ENCODE assay signal across 8 mouse cellular contexts in genomic region chr1:36069291-36069771, GRCm38 (mm10). TPM values are rescaled to one million over a fixed set of nuclear protein-coding genes. Genes with fewer than 3 reads are reported as not detected.
DNase-seq lines count a peak whose midpoint lies in the region; ATAC-seq and TF ChIP-seq lines count a peak whose summit lies in the region.

No protein-coding gene starts in this region.

- DNase-seq in heart, adult 18-20 months, result no peak
- no peak for DNase-seq in forebrain, postnatal 0 days
- peak; percentile 65 for DNase-seq in kidney, postnatal 10 days
- DNase-seq in thymus, postnatal 0 days (ENCODE audit: low spot score), result peak; percentile 79
- DNase-seq in gastrocnemius, postnatal 14 days, result no peak

- H3K4me3 ChIP-seq in heart, embryonic 12.5 days, result peak overlapping the region; percentile 71
- peak overlapping the region; percentile 91 for H3K4me3 ChIP-seq in bone marrow macrophage, adult 2 months (ENCODE audit: insufficient read depth, low read length)
- H3K4me3 ChIP-seq in forebrain, postnatal 0 days (ENCODE audit: low read depth, low read length), result peak overlapping the region; percentile 81

- no peak for TF ChIP-seq CTCF in bone marrow macrophage, adult 2 months (IDR thresholded peaks at IDR 0.05; ENCODE audit: low read depth, low read length)
- no peak for TF ChIP-seq CTCF in forebrain, postnatal 0 days (IDR thresholded peaks at IDR 0.05; ENCODE audit: low read depth)

- intact Hi-C loops in gastrocnemius, postnatal 14 days (cut with DNase I; ENCODE audit: low total_unique reads), result loop anchor here (10.0 kb wide), 1 partner anchor 185 kb away; no protein-coding TSS in a partner anchor

- H3K36me3 ChIP-seq in heart, embryonic 12.5 days, result peaks cover 15% of the 10 kb centered on the region; the same call in 1 of the 2 replicates
- no peaks in the 10 kb centered on the region for H3K36me3 ChIP-seq in forebrain, postnatal 0 days (ENCODE audit: insufficient read depth)

- no peaks in the 10 kb centered on the region for H3K9me3 ChIP-seq in heart, embryonic 12.5 days (replicated peaks)
- no peaks in the 10 kb centered on the region for H3K9me3 ChIP-seq in forebrain, postnatal 0 days (ENCODE audit: low read length)

- H3K4me1 ChIP-seq in heart, embryonic 12.5 days (replicated peaks), result peaks cover 69% of the 10 kb centered on the region
- peaks cover 58% of the 10 kb centered on the region for H3K4me1 ChIP-seq in bone marrow macrophage, adult 2 months (ENCODE audit: control insufficient read depth, insufficient read depth, low read length)
- H3K4me1 ChIP-seq in forebrain, postnatal 0 days (ENCODE audit: insufficient read depth), result peaks cover 39% of the 10 kb centered on the region

- peak overlapping the region; percentile 84 for H3K9ac ChIP-seq in heart, embryonic 12.5 days
- peak overlapping the region; percentile 59 for H3K9ac ChIP-seq in forebrain, postnatal 0 days

- no peak for ATAC-seq in heart, embryonic 12.5 days (ENCODE audit: insufficient number of reproducible peaks, low FRiP score)
- no peak for ATAC-seq in forebrain, postnatal 0 days
- peak; percentile 3; the same call in 1 of the 2 replicates for ATAC-seq in megakaryocyte progenitor cell, adult 5-6 weeks (replicated peaks; ENCODE audit: poor library complexity)

- WGBS in heart, embryonic 12.5 days, result 3% methylated on average over 13 of the region's 13 CpGs
- under 1% methylated on average over 13 of the region's 13 CpGs for WGBS in forebrain, postnatal 0 days

- no peaks in the 10 kb centered on the region for H3K27me3 ChIP-seq in heart, embryonic 12.5 days (replicated peaks)
- H3K27me3 ChIP-seq in forebrain, postnatal 0 days (ENCODE audit: insufficient read depth, low read length), result no peaks in the 10 kb centered on the region

- H3K27ac ChIP-seq in heart, embryonic 12.5 days (ENCODE audit: poor library complexity, severe bottlenecking), result no peak overlapping the region
- no peak overlapping the region for H3K27ac ChIP-seq in bone marrow macrophage, adult 2 months (ENCODE audit: insufficient read depth, low read depth, low read length)
- H3K27ac ChIP-seq in forebrain, postnatal 0 days (ENCODE audit: low read depth, low read length), result no peak overlapping the region

- peak overlapping the region; percentile 99 for H3K4me2 ChIP-seq in heart, embryonic 12.5 days
- peak overlapping the region; percentile 73 for H3K4me2 ChIP-seq in forebrain, postnatal 0 days (ENCODE audit: low read depth)

- TF ChIP-seq POLR2A in bone marrow macrophage, adult 2 months (IDR thresholded peaks at IDR 0.05; ENCODE audit: borderline replicate concordance, low read depth, low read length), result no peak

RNA-seq across cellular contexts. Expression of gene Hs6st1, which starts 1.1 kb away (rescaled TPM):
- polyA plus RNA-seq in heart, embryonic 12.5 days (2016; fragmentation: Nextera tagmentation; extraction: Ambion mirVana), result 13.0 and 15.3 TPM in 2 replicates
- 10 to 100 TPM; 19.7 to 21.3 TPM for total RNA-seq in heart, adult 18-20 months (2021)
- polyA plus RNA-seq in bone marrow macrophage, adult 2 months (2012; ENCODE audit: insufficient read depth, insufficient read length, missing spikeins), result 22.2 and 23.4 TPM in 2 replicates
- total RNA-seq in forebrain, postnatal 0 days (2014; rRNA removed), result 52.5 and 61.1 TPM in 2 replicates
- 13.9 and 16.6 TPM in 2 replicates for polyA plus RNA-seq in forebrain, postnatal 0 days (2015; fragmentation: Nextera tagmentation; extraction: Ambion mirVana)
- 12.6 and 17.7 TPM in 2 replicates for total RNA-seq in megakaryocyte progenitor cell, adult 5-6 weeks (2015)
- 7.3 and 10.0 TPM in 2 replicates for total RNA-seq in megakaryocyte progenitor cell, adult 5-6 weeks (2017)
- 11.5 and 14.5 TPM in 2 replicates for polyA plus RNA-seq in thymus, postnatal 0 days (2015; fragmentation: Nextera tagmentation; extraction: Ambion mirVana)
- 10 to 100 TPM; 17.8 to 23.1 TPM for total RNA-seq in gastrocnemius, postnatal 14 days (2021)

Comparison
In these comparisons a context has a peak if more than half of its experiments do, and no peak if none do; other contexts are left out.
1. DNase-seq: peak in kidney, postnatal 10 days (single experiment) and thymus, postnatal 0 days (single experiment); none in heart, adult 18-20 months (0 of 2), forebrain, postnatal 0 days (single experiment) and gastrocnemius, postnatal 14 days (single experiment).
2. Peak in every context shown above with its lines, with median percentiles within 50 percentile points of each other: H3K4me3 ChIP-seq.